ENCODE assay signal across 14 mouse cellular contexts in the genomic region with DNA sequence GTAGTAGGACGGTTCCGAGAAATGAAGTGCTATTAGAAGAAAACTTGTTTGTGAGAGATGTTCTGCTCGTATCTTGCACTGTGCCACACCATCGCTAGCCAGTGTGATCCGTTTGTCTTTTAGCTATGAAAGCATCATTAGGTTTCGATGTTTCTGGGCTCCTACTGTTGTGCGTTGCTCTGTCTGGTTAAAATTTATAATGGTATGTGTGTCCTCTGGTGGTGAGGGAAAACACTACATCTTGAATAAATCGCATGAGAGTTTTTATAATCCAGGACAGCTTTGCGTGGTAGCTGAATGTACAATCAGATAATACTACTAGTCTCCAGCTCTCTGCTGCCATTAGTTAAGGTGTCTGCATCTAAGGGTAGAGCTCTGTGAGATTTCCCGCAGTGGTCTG.
"Had no signal": no experiment of that assay in that cellular context is flagged by ENCODE, and none has a peak within 500 bp of the region (broad histone marks: within the 10 kb centered on the region; RNA-seq: fewer than 3 reads in every experiment).

No protein-coding gene starts in this region.

- H3K9me3 ChIP-seq: limb, embryonic 13.5 days; midbrain, embryonic 10.5 days; midbrain, embryonic 15.5 days; neural tube, embryonic 13.5 days had no signal

- H3K27me3 ChIP-seq: midbrain, embryonic 15.5 days; neural tube, embryonic 13.5 days had no signal

- DNase-seq: kidney, adult 11 months; kidney, adult 9 months; kidney, postnatal 14 days; layer of hippocampus, postnatal 36 days; lung, adult 18-20 months; lung, postnatal 36 days; thymus, adult 18-20 months; thymus, postnatal 14 days had no signal

- H3K4me3 ChIP-seq: limb, embryonic 13.5 days; midbrain, embryonic 10.5 days; midbrain, embryonic 15.5 days; neural tube, embryonic 13.5 days had no signal

- ATAC-seq: lung, postnatal 0 days; midbrain, embryonic 15.5 days had no signal

- H3K36me3 ChIP-seq: limb, embryonic 13.5 days; midbrain, embryonic 10.5 days; midbrain, embryonic 15.5 days; neural tube, embryonic 13.5 days had no signal

- H3K4me2 ChIP-seq: limb, embryonic 13.5 days; midbrain, embryonic 15.5 days; neural tube, embryonic 13.5 days had no signal

- H3K9ac ChIP-seq: limb, embryonic 13.5 days; liver, embryonic 14.5 days; midbrain, embryonic 15.5 days; neural tube, embryonic 13.5 days had no signal

- H3K27ac ChIP-seq: limb, embryonic 13.5 days; liver, embryonic 14.5 days; midbrain, embryonic 10.5 days; midbrain, embryonic 15.5 days; neural tube, embryonic 13.5 days had no signal

- H3K4me1 ChIP-seq: limb, embryonic 13.5 days; midbrain, embryonic 10.5 days; midbrain, embryonic 15.5 days; neural tube, embryonic 13.5 days had no signal
